ENCODE assay signal across 9 mouse cellular contexts in the genomic region with DNA sequence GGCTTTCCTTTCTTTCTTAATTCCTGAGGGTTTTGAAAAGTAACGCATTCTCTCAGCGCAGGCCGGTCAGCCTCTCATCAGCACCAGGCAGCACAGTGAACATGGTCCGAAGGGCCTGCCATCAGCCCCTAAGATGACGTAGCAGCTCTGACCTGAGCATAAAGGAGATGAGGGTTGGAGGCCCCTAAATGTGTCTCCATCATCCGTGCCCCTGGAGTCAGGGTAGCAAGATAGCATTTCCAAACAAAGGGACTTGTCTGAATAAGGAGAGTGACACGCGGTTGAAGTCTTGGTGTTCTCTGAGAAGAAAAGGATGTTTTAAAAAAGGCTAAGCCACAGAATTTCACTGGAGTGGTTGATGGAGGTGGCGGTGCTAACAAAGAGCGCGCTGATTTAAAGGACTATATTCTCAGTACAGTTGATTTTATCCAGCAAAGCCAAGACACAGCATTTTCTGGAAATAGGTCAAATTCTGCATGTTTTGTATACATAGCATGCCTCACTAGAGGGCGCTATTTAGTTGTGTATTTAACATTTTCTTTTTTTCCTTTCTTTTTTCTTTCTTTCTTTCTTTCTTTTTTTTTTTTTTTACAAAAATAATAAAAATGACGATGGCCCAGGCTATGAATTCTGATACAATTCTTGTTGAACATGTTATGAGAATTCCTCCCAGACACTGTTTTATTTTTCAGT. TPM values are rescaled to one million over a fixed set of nuclear protein-coding genes. Genes with fewer than 3 reads are reported as not detected.
DNase-seq lines count a peak whose midpoint lies in the region; ATAC-seq and TF ChIP-seq lines count a peak whose summit lies in the region.
"Had no signal": no experiment of that assay in that cellular context is flagged by ENCODE, and none has a peak within 500 bp of the region (broad histone marks: within the 10 kb centered on the region; RNA-seq: fewer than 3 reads in every experiment).

No protein-coding gene starts in this region.

- DNase-seq in embryo, embryonic 10 days (ENCODE audit: low spot score): peak; percentile 77
- no peak for DNase-seq in embryo, embryonic 9.5 days (ENCODE audit: extremely low spot score)
- no peak for DNase-seq in liver, embryonic 14.5 days (ENCODE audit: low read depth in 3 of 3, low spot score in 3 of 3)
- no peak for DNase-seq in liver, embryonic 11.5 days (ENCODE audit: low spot score)
- no peak for DNase-seq in urinary bladder, postnatal 10 days (ENCODE audit: low spot score)
- no peak for DNase-seq in urinary bladder, adult 18-20 months (ENCODE audit: low spot score in 2 of 2)

- no peaks in the 10 kb centered on the region for H3K27me3 ChIP-seq in liver, embryonic 14.5 days (ENCODE audit: control insufficient read depth, insufficient read depth, low read length)
- no peaks in the 10 kb centered on the region for H3K27me3 ChIP-seq in liver, embryonic 11.5 days (replicated peaks; ENCODE audit: control insufficient read depth, insufficient read depth, low read length)
- H3K27me3 ChIP-seq in hindbrain, embryonic 12.5 days: no peaks in the 10 kb centered on the region
- H3K27me3 ChIP-seq in neural tube, embryonic 14.5 days (ENCODE audit: control insufficient read depth, insufficient read depth, low read length): no peaks in the 10 kb centered on the region
- H3K27me3 ChIP-seq: embryonic facial prominence, embryonic 13.5 days had no signal

- H3K9ac ChIP-seq in liver, embryonic 14.5 days (replicated peaks): no peak overlapping the region
- H3K9ac ChIP-seq in liver, embryonic 11.5 days (ENCODE audit: low read depth, low read length): no peak overlapping the region
- H3K9ac ChIP-seq in hindbrain, embryonic 12.5 days: no peak overlapping the region
- no peak overlapping the region for H3K9ac ChIP-seq in neural tube, embryonic 14.5 days (replicated peaks; ENCODE audit: low read depth, low read length)
- H3K9ac ChIP-seq: embryonic facial prominence, embryonic 13.5 days had no signal

- no peak for ATAC-seq in liver, embryonic 14.5 days (ENCODE audit: insufficient read depth)
- no peak for ATAC-seq in liver, embryonic 11.5 days (replicated peaks; ENCODE audit: low FRiP score)
- no peak for ATAC-seq in hindbrain, embryonic 12.5 days (ENCODE audit: low FRiP score)
- ATAC-seq in neural tube, embryonic 14.5 days (ENCODE audit: low read depth): no peak

- H3K27ac ChIP-seq in liver, embryonic 14.5 days: no peak overlapping the region
- no peak overlapping the region for H3K27ac ChIP-seq in liver, embryonic 11.5 days (ENCODE audit: low read depth, low read length)
- H3K27ac ChIP-seq in hindbrain, embryonic 12.5 days: peak overlapping the region; percentile 55; the same call in 1 of the 2 replicates
- peak overlapping the region; percentile 12; the same call in 1 of the 2 replicates for H3K27ac ChIP-seq in neural tube, embryonic 14.5 days (ENCODE audit: low read depth, low read length)
- H3K27ac ChIP-seq: embryonic facial prominence, embryonic 13.5 days had no signal

- no peaks in the 10 kb centered on the region for H3K36me3 ChIP-seq in liver, embryonic 14.5 days (replicated peaks; ENCODE audit: control insufficient read depth, insufficient read depth, low read depth)
- no peaks in the 10 kb centered on the region for H3K36me3 ChIP-seq in liver, embryonic 11.5 days (ENCODE audit: control insufficient read depth, insufficient read depth, low read length)
- H3K36me3 ChIP-seq in hindbrain, embryonic 12.5 days: no peaks in the 10 kb centered on the region
- no peaks in the 10 kb centered on the region for H3K36me3 ChIP-seq in neural tube, embryonic 14.5 days (ENCODE audit: control insufficient read depth, insufficient read depth, low read length)
- H3K36me3 ChIP-seq: embryonic facial prominence, embryonic 13.5 days had no signal

- no peaks in the 10 kb centered on the region for H3K4me1 ChIP-seq in liver, embryonic 14.5 days (replicated peaks; ENCODE audit: control insufficient read depth in 2 of 2, insufficient read depth in 2 of 2, low read length in 1 of 2)
- no peaks in the 10 kb centered on the region for H3K4me1 ChIP-seq in liver, embryonic 11.5 days (replicated peaks; ENCODE audit: control insufficient read depth, insufficient read depth, low read length)
- H3K4me1 ChIP-seq in hindbrain, embryonic 12.5 days: peaks cover 8% of the 10 kb centered on the region
- peaks cover 9% of the 10 kb centered on the region; the same call in 1 of the 2 replicates for H3K4me1 ChIP-seq in neural tube, embryonic 14.5 days (ENCODE audit: control insufficient read depth, insufficient read depth, low read length)
- H3K4me1 ChIP-seq: embryonic facial prominence, embryonic 13.5 days had no signal

- H3K4me3 ChIP-seq in liver, embryonic 14.5 days (ENCODE audit: insufficient read depth in 1 of 2, low read depth in 2 of 2, low read length in 2 of 2): no peak overlapping the region
- no peak overlapping the region for H3K4me3 ChIP-seq in liver, embryonic 11.5 days (ENCODE audit: low read depth, low read length)
- H3K4me3 ChIP-seq in hindbrain, embryonic 12.5 days: no peak overlapping the region
- H3K4me3 ChIP-seq in neural tube, embryonic 14.5 days (ENCODE audit: low read depth, low read length): no peak overlapping the region
- H3K4me3 ChIP-seq: embryonic facial prominence, embryonic 13.5 days had no signal

- TF ChIP-seq EP300 in liver, embryonic 14.5 days (IDR thresholded peaks at IDR 0.05; ENCODE audit: low read depth): no peak

- peak; percentile 42; the same call in 1 of the 2 replicates for TF ChIP-seq CTCF in liver, embryonic 14.5 days (IDR thresholded peaks at IDR 0.05; ENCODE audit: low read depth)

- WGBS in liver, embryonic 14.5 days (ENCODE audit: insufficient replicate concordance): 55% methylated on average over 13 of the region's 13 CpGs
- 57% methylated on average over 13 of the region's 13 CpGs for WGBS in liver, embryonic 11.5 days
- WGBS in hindbrain, embryonic 12.5 days: 50% methylated on average over 13 of the region's 13 CpGs
- 52% methylated on average over 13 of the region's 13 CpGs for WGBS in neural tube, embryonic 14.5 days

- H3K9me3 ChIP-seq in liver, embryonic 14.5 days (ENCODE audit: control insufficient read depth, low read length): no peaks in the 10 kb centered on the region
- no peaks in the 10 kb centered on the region for H3K9me3 ChIP-seq in liver, embryonic 11.5 days (ENCODE audit: control insufficient read depth, low read length)
- no peaks in the 10 kb centered on the region; the same call in 1 of the 2 replicates for H3K9me3 ChIP-seq in hindbrain, embryonic 12.5 days (replicated peaks)
- no peaks in the 10 kb centered on the region for H3K9me3 ChIP-seq in neural tube, embryonic 14.5 days (ENCODE audit: control insufficient read depth, low read length)

- no peak overlapping the region for H3K4me2 ChIP-seq in liver, embryonic 14.5 days (ENCODE audit: low read depth)
- no peak overlapping the region for H3K4me2 ChIP-seq in liver, embryonic 11.5 days
- H3K4me2 ChIP-seq in hindbrain, embryonic 12.5 days (replicated peaks): peak overlapping the region; percentile 25; the same call in 1 of the 2 replicates
- H3K4me2 ChIP-seq in neural tube, embryonic 14.5 days (ENCODE audit: low read depth, low read length): peak overlapping the region; percentile 29; the same call in 1 of the 2 replicates
- H3K4me2 ChIP-seq: embryonic facial prominence, embryonic 13.5 days had no signal

RNA-seq across cellular contexts. Expression of a gene that starts 34.8 kb away (rescaled TPM):
- 7.2 and 7.6 TPM in 2 replicates for polyA plus RNA-seq in liver, embryonic 14.5 days (2012; rRNA removed)
- 7.1 and 9.4 TPM in 2 replicates for polyA plus RNA-seq in liver, embryonic 14.5 days (2014; fragmentation: Nextera tagmentation; extraction: Ambion mirVana)
- 30.6 and 31.1 TPM in 2 replicates for polyA plus RNA-seq in liver, embryonic 11.5 days (2014; fragmentation: Nextera tagmentation; extraction: Ambion mirVana)
- 37.7 and 39.0 TPM in 2 replicates for polyA plus RNA-seq in hindbrain, embryonic 12.5 days (2016; fragmentation: Nextera tagmentation; extraction: Ambion mirVana)
- polyA plus RNA-seq in neural tube, embryonic 14.5 days (2014; fragmentation: Nextera tagmentation; extraction: Ambion mirVana): 24.5 and 25.5 TPM in 2 replicates

Comparison
In these comparisons a context has a peak if more than half of its experiments do, and no peak if none do; other contexts are left out.
1. H3K27ac ChIP-seq: peak in hindbrain, embryonic 12.5 days (single experiment) and neural tube, embryonic 14.5 days (single experiment); none in liver, embryonic 14.5 days (single experiment) and liver, embryonic 11.5 days (single experiment).
2. H3K4me2 ChIP-seq: peak in hindbrain, embryonic 12.5 days (single experiment) and neural tube, embryonic 14.5 days (single experiment); none in liver, embryonic 14.5 days (single experiment) and liver, embryonic 11.5 days (single experiment).